Mouse (Mus musculus): ENCODE measurements around the gene Fam187a. TPM values are rescaled to one million over a fixed set of nuclear protein-coding genes. Genes with fewer than 3 reads are reported as not detected.

Gene Fam187a
- polyA plus RNA-seq, 1 experiment from 2014 or later: not detected

DNA sequence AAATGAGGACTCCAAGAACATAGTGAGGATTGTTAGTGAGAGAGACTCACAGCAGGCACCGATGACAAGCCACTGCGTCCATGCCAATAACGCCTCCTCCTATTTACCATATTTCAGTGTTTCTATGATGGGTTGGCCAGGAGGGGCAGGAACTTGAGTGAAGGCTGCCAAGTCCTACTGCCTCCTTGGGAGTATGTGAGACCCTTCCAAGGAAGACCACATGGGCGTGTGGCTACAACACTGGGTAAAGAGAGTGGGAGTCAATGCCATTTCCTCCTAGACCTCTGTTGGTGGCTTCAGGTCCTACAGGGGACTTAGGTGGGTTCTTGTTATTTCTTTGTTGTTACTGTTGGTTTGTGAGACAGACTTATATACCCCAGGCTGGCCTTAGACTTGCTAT lies 16.2 kb downstream of the Fam187a start:
- Histone ChIP-seq H3K9me3 (replicated peaks; ENCODE audit: control insufficient read depth, low read length) (no peaks in the 10 kb centered on the region), H3K9ac (ENCODE audit: low read depth, low read length) (no peak overlapping the region), H3K27ac (ENCODE audit: low read length) (no peak overlapping the region), H3K4me2 (ENCODE audit: low read depth, low read length) (no peak overlapping the region), H3K36me3 (ENCODE audit: control insufficient read depth, insufficient read depth) (peaks cover 14% of the 10 kb centered on the region), H3K4me1 (ENCODE audit: control insufficient read depth, low read depth, low read length) (peaks cover 6% of the 10 kb centered on the region), H3K27me3 (ENCODE audit: control insufficient read depth, insufficient read depth, low read depth, low read length) (no peaks in the 10 kb centered on the region), H3K4me3 (ENCODE audit: low read depth, low read length) (no peak overlapping the region)
- 41% methylated on average over 4 of the region's 4 CpGs for WGBS (ENCODE audit: insufficient replicate concordance)
- ATAC-seq (ENCODE audit: low read depth): no peak

DNA sequence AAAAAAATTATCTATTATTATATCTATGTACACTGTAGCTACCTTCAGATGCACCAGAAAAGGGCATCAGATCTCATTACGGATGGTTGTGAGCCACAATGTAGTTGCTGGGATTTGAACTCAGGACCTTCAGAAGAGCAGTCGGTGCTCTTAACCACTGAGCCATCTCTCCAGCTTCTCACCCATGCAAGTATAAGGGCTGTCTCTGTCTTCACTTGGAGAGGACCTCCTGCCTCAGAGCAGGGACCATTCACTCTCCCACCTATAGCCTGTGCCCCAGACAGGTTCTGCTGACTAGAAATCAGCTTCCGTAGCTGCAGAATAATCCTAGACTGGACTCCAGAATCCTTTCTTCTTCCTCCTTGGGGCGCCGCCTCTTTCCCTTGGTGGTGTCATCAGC lies 17.1 kb downstream of the Fam187a start:
- Histone ChIP-seq H3K4me2 (ENCODE audit: low read depth, low read length) (no peak overlapping the region), H3K4me1 (ENCODE audit: control insufficient read depth, low read depth, low read length) (no peaks in the 10 kb centered on the region; the same call in 1 of the 2 replicates), H3K9me3 (replicated peaks; ENCODE audit: control insufficient read depth, low read length) (no peaks in the 10 kb centered on the region), H3K4me3 (ENCODE audit: low read depth, low read length) (no peak overlapping the region), H3K27me3 (ENCODE audit: control insufficient read depth, insufficient read depth, low read depth, low read length) (no peaks in the 10 kb centered on the region), H3K27ac (ENCODE audit: low read length) (no peak overlapping the region), H3K9ac (ENCODE audit: low read depth, low read length) (no peak overlapping the region), H3K36me3 (ENCODE audit: control insufficient read depth, insufficient read depth) (peaks cover 23% of the 10 kb centered on the region)
- no peak for ATAC-seq (ENCODE audit: low read depth)
- WGBS (ENCODE audit: insufficient replicate concordance): 75% methylated on average over 5 of the region's 5 CpGs

DNA sequence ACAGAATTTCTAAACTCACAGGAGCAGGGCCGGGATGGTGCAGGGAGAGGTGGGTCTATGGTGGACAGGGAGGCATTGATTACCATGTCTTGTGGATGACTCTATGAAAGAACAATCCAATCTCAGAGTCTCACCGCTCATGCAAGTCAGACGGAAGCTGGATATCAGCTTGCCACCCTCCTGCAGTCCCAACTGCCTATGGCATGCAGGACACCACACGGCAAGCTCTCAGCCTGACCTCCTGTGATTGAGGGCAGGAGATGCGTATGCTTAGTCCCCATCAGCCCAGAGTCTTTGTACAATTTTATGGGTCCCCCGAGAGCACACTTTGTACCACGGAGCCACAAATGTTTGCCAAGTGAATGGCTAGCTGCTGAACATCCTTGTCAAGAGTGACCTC lies 18.7 kb downstream of the Fam187a start:
- Histone ChIP-seq H3K27ac (ENCODE audit: low read length) (no peak overlapping the region), H3K9ac (ENCODE audit: low read depth, low read length) (no peak overlapping the region), H3K36me3 (ENCODE audit: control insufficient read depth, insufficient read depth) (peaks cover 39% of the 10 kb centered on the region), H3K4me3 (ENCODE audit: low read depth, low read length) (no peak overlapping the region), H3K9me3 (replicated peaks; ENCODE audit: control insufficient read depth, low read length) (no peaks in the 10 kb centered on the region), H3K27me3 (ENCODE audit: control insufficient read depth, insufficient read depth, low read depth, low read length) (no peaks in the 10 kb centered on the region), H3K4me2 (ENCODE audit: low read depth, low read length) (no peak overlapping the region), H3K4me1 (ENCODE audit: control insufficient read depth, low read depth, low read length) (no peaks in the 10 kb centered on the region; the same call in 1 of the 2 replicates)
- 78% methylated on average over 7 of the region's 7 CpGs for WGBS (ENCODE audit: insufficient replicate concordance)
- ATAC-seq (ENCODE audit: low read depth): no peak

- Histone ChIP-seq H3K27me3 (ENCODE audit: control insufficient read depth, insufficient read depth, low read depth, low read length) (no peaks in the 10 kb centered on the region), H3K27ac (ENCODE audit: low read length) (no peak overlapping the region), H3K36me3 (ENCODE audit: control insufficient read depth, insufficient read depth) (peaks cover 97% of the 10 kb centered on the region), H3K9ac (ENCODE audit: low read depth, low read length) (no peak overlapping the region), H3K4me3 (ENCODE audit: low read depth, low read length) (no peak overlapping the region), H3K4me1 (ENCODE audit: control insufficient read depth, low read depth, low read length) (no peaks in the 10 kb centered on the region), H3K9me3 (replicated peaks; ENCODE audit: control insufficient read depth, low read length) (no peaks in the 10 kb centered on the region), H3K4me2 (ENCODE audit: low read depth, low read length) (no peak overlapping the region)
- ATAC-seq (ENCODE audit: low read depth): no peak
- 81% methylated on average over 7 of the region's 7 CpGs for WGBS (ENCODE audit: insufficient replicate concordance)
Measured at GRCm38 (mm10) chr11:102911376-102911775, 26.4 kb downstream of the Fam187a start.

DNA sequence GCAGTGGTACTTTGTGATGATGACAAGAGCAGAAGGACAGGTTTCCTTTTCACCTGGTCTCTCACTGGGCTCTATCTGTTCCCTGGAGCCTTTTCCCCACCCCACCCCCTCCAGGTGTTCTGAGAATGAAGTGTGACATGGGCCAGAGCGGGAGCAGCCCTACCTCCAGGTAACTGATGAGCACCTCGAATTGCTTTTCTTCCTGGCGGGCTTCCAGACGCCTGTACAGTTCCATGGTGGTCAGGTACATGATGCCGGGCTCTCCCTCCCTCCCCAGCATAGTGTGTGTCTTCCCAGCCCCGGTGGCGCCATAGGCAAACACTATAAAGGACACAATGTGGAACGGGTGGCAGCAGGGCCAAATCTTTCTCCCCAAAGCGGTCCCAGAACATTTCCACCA lies 30.4 kb downstream of the Fam187a start:
- Histone ChIP-seq H3K9me3 (replicated peaks; ENCODE audit: control insufficient read depth, low read length) (no peaks in the 10 kb centered on the region), H3K27me3 (ENCODE audit: control insufficient read depth, insufficient read depth, low read depth, low read length) (no peaks in the 10 kb centered on the region), H3K4me1 (ENCODE audit: control insufficient read depth, low read depth, low read length) (no peaks in the 10 kb centered on the region), H3K27ac (ENCODE audit: low read length) (no peak overlapping the region), H3K36me3 (ENCODE audit: control insufficient read depth, insufficient read depth) (peaks cover 60% of the 10 kb centered on the region), H3K4me3 (ENCODE audit: low read depth, low read length) (no peak overlapping the region), H3K4me2 (ENCODE audit: low read depth, low read length) (no peak overlapping the region), H3K9ac (ENCODE audit: low read depth, low read length) (no peak overlapping the region)
- ATAC-seq (ENCODE audit: low read depth): no peak
- 90% methylated on average over 9 of the region's 9 CpGs for WGBS (ENCODE audit: insufficient replicate concordance)

- no peaks in the 10 kb centered on the region for H3K9me3 ChIP-seq (replicated peaks; ENCODE audit: control insufficient read depth, low read length)
- H3K27ac ChIP-seq (ENCODE audit: low read length): no peak overlapping the region
- peaks cover 45% of the 10 kb centered on the region for H3K36me3 ChIP-seq (ENCODE audit: control insufficient read depth, insufficient read depth)
- H3K27me3 ChIP-seq (ENCODE audit: control insufficient read depth, insufficient read depth, low read depth, low read length): no peaks in the 10 kb centered on the region
- no peak overlapping the region for H3K4me3 ChIP-seq (ENCODE audit: low read depth, low read length)
- H3K4me2 ChIP-seq (ENCODE audit: low read depth, low read length): no peak overlapping the region
- no peak overlapping the region for H3K9ac ChIP-seq (ENCODE audit: low read depth, low read length)
- H3K4me1 ChIP-seq (ENCODE audit: control insufficient read depth, low read depth, low read length): peaks cover 14% of the 10 kb centered on the region
- ATAC-seq (ENCODE audit: low read depth): no peak
- 78% methylated on average over 4 of the region's 4 CpGs for WGBS (ENCODE audit: insufficient replicate concordance)
Measured at GRCm38 (mm10) chr11:102918077-102918476, 33.1 kb downstream of the Fam187a start.

DNA sequence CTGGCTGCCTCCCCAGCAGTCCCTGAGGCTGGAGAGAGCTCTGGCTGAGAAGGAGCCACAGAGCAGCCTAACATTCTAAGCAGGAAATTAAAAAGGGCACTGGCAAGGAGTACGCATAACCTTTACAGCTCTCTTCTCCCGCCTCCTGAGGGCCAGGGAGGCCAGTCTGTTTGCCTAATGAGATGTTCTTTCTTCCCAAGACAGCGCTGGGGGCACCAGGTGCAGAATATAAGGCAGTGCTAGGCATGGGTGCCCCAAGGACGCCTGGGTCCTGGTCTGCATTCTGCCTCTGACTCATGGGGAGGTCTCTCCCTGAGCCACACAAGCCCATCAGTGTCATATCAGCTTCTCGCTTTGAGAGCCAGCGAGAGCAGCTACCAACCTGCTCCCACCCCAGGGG lies 36.5 kb downstream of the Fam187a start:
- Histone ChIP-seq H3K4me1 (ENCODE audit: control insufficient read depth, low read depth, low read length) (peaks cover 18% of the 10 kb centered on the region), H3K27ac (ENCODE audit: low read length) (0 out of 2 replicates have a peak overlapping the region, but pooled peaks have one; percentile 10), H3K9me3 (replicated peaks; ENCODE audit: control insufficient read depth, low read length) (no peaks in the 10 kb centered on the region), H3K9ac (ENCODE audit: low read depth, low read length) (no peak overlapping the region), H3K27me3 (ENCODE audit: control insufficient read depth, insufficient read depth, low read depth, low read length) (no peaks in the 10 kb centered on the region), H3K36me3 (ENCODE audit: control insufficient read depth, insufficient read depth) (peaks cover 10% of the 10 kb centered on the region), H3K4me3 (ENCODE audit: low read depth, low read length) (no peak overlapping the region), H3K4me2 (ENCODE audit: low read depth, low read length) (no peak overlapping the region)
- WGBS (ENCODE audit: insufficient replicate concordance): 87% methylated on average over 6 of the region's 6 CpGs
- ATAC-seq (ENCODE audit: low read depth): no peak

- H3K9me3 ChIP-seq (replicated peaks; ENCODE audit: control insufficient read depth, low read length): no peaks in the 10 kb centered on the region
- peaks cover 18% of the 10 kb centered on the region for H3K4me1 ChIP-seq (ENCODE audit: control insufficient read depth, low read depth, low read length)
- H3K9ac ChIP-seq (ENCODE audit: low read depth, low read length): peak within 1 kb of the TSS; percentile 95
- H3K4me2 ChIP-seq (ENCODE audit: low read depth, low read length): peak within 1 kb of the TSS; percentile 74
- under 1% methylated on average over 62 of the region's 62 CpGs for WGBS (ENCODE audit: insufficient replicate concordance)
- peak within 1 kb of the TSS; percentile 94 for H3K4me3 ChIP-seq (ENCODE audit: low read depth, low read length)
- ATAC-seq (ENCODE audit: low read depth): peak; percentile 93
- peaks cover 9% of the 10 kb centered on the region for H3K36me3 ChIP-seq (ENCODE audit: control insufficient read depth, insufficient read depth)
- no peaks in the 10 kb centered on the region for H3K27me3 ChIP-seq (ENCODE audit: control insufficient read depth, insufficient read depth, low read depth, low read length)
- H3K27ac ChIP-seq (ENCODE audit: low read length): peak within 1 kb of the TSS; percentile 97
Measured at GRCm38 (mm10) chr11:102924557-102925350, 39.8 kb downstream of the Fam187a start, which contains the start of gene Kif18b. Kif18b (minus strand) TSS chr11:102925124.

- peak; percentile 25 for ATAC-seq (ENCODE audit: low read depth)
Measured at GRCm38 (mm10) chr11:102925351-102925717, 40.4 kb downstream of the Fam187a start.

More at GRCm38 (mm10) chr11:102925351-102925717, 40.4 kb downstream of the Fam187a start:
- Histone ChIP-seq H3K27ac (ENCODE audit: low read length) (peak overlapping the region; percentile 97), H3K4me1 (ENCODE audit: control insufficient read depth, low read depth, low read length) (peaks cover 18% of the 10 kb centered on the region), H3K4me3 (ENCODE audit: low read depth, low read length) (peak overlapping the region; percentile 94), H3K9ac (ENCODE audit: low read depth, low read length) (peak overlapping the region; percentile 95), H3K4me2 (ENCODE audit: low read depth, low read length) (peak overlapping the region; percentile 63), H3K27me3 (ENCODE audit: control insufficient read depth, insufficient read depth, low read depth, low read length) (0 out of 2 replicates have a peak, but pooled peaks cover under 1% of the 10 kb centered on the region), H3K36me3 (ENCODE audit: control insufficient read depth, insufficient read depth) (peaks cover 9% of the 10 kb centered on the region), H3K9me3 (replicated peaks; ENCODE audit: control insufficient read depth, low read length) (no peaks in the 10 kb centered on the region)
- under 1% methylated on average over 10 of the region's 10 CpGs for WGBS (ENCODE audit: insufficient replicate concordance)
